Mouse (Mus musculus) kidney, adult 2 months (tissue): ENCODE data around the gene Gucy2d.

Experiments
- CTCF ChIP-seq: fragments of 200-500 bp; conservative IDR thresholded peaks from 2 replicates; pipeline ENCODE4 v1.5.1; 2011; ENCODE audit warnings: low read depth, mild to moderate bottlenecking, control low read depth, low read length, moderate library complexity, mixed read lengths; ENCODE audit not compliant: insufficient read depth, insufficient read length
- POLR2A ChIP-seq: fragments of 200-500 bp; IDR thresholded peaks from one replicate; pipeline ENCODE4 v1.6.1; 2011; ENCODE audit warnings: low read depth, low read length, control low read depth

DNA sequence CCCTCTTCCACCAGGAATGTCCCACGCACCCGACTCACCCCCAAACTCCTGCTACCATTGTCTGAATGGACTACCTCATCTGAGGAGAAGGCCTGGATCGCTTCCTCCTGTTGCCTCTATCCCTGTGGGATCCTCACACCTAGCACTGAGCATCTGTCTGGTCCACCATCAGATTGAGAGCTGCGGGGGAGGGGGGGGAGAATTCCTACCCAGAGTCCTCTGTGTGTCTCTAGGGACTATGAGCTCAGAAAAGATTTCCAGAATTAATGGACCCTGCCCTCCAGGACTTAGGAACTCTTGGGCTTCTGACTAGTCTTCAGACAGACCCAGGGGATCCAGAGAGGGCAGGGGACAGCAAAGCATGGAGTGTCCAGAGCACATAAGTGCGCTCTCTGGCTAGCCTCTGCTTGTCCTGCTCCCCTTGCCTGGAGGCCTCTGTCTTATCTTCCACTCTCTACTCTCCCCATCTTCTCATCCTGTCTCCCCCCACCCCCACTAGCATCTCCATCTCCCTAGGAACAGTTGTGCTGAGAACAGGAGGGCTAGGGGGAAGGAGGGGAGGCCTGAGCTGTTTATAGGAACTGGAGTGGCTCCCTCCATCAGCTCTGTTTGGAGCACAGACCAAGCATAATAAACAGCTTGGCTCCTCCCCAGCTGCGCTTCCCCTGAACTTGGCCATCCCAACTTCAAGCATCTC lies 63.9 kb downstream of the Gucy2d start:
- TF ChIP-seq CTCF (no peak), POLR2A (no peak)
